Mouse (Mus musculus): ENCODE data around the gene Fpr2.

- TF ChIP-seq CTCF (IDR thresholded peaks at IDR 0.05; ENCODE audit: low read depth, low read length) (no peak), EP300 (IDR thresholded peaks at IDR 0.05; ENCODE audit: insufficient read depth, low read depth, low read length) (no peak)
These were observed 48.3 kb upstream of the Fpr2 start for GRCm38 (mm10) chr17:17839276-17839675.
